Mouse (Mus musculus): ENCODE data around the gene Arhgef28. TPM values are rescaled to one million over a fixed set of nuclear protein-coding genes. Genes with fewer than 3 reads are reported as not detected.

The Arhgef28 gene
- polyA plus RNA-seq, 1 experiment from 2014 or later: 0.74 TPM

DNA sequence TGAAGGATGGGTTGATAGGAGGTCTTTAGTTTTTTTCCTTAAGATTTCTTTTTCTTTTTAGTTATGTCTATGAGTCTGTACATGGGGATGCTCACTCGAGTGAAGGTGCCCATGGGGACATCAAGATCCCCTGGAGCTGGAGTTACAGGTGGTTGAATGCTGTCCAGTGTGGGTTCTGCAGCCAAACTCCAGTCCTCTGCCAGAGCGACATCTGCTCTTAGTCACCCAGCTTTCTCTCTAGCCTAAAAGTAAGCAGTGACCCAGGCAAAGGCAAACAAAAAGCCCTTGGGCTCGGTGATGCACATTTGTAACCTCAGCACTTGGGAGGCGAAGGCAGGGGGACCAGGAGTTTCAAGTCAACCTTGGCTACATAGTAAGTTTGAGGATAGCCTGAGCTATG, 232.3 kb downstream of the Arhgef28 start:
- WGBS (ENCODE audit: insufficient replicate concordance): 59% methylated on average over 4 of the region's 4 CpGs
- H3K27ac ChIP-seq (ENCODE audit: low read depth): no peak overlapping the region
- H3K4me2 ChIP-seq (ENCODE audit: low read depth, low read length): no peak overlapping the region
- DNase-seq: no peak
- no peak for TF ChIP-seq CTCF (IDR thresholded peaks at IDR 0.05; ENCODE audit: low read depth)
- no peak for TF ChIP-seq EP300 (IDR thresholded peaks at IDR 0.05; ENCODE audit: low read depth)
- H3K27me3 ChIP-seq (ENCODE audit: insufficient read depth, low read length): no peaks in the 10 kb centered on the region
- no peak overlapping the region for H3K4me3 ChIP-seq (ENCODE audit: low read depth, low read length)
- ATAC-seq: no peak
- no peaks in the 10 kb centered on the region for H3K36me3 ChIP-seq (replicated peaks; ENCODE audit: insufficient read depth, low read length)
- no peak overlapping the region for H3K9ac ChIP-seq (replicated peaks)
- H3K4me1 ChIP-seq (ENCODE audit: insufficient read depth): no peaks in the 10 kb centered on the region
- H3K9me3 ChIP-seq (ENCODE audit: low read length): no peaks in the 10 kb centered on the region

DNA sequence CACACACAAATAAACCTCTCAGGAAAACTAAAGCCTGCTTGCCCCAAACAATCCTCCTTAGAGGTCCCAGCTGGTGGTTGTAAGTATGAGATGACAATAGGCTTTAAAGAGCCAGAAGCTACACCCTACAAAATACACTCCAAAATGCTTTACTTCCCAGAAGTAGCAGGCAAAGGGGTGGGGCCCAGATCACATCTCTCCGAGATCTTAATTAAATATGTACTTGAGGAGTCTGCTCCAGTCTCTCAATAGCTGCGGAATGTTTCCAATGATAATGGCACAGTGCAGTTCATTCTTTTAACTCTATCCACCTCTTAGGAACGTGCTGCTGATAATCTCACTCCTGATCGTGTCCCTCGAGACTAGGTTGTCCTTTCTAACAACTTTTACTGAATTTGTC, 240.2 kb downstream of the Arhgef28 start:
- no peak overlapping the region for H3K4me2 ChIP-seq (ENCODE audit: low read depth, low read length)
- no peaks in the 10 kb centered on the region for H3K4me1 ChIP-seq (ENCODE audit: insufficient read depth)
- ATAC-seq (no peak), DNase-seq (no peak)
- no peaks in the 10 kb centered on the region for H3K36me3 ChIP-seq (replicated peaks; ENCODE audit: insufficient read depth, low read length)
- H3K27me3 ChIP-seq (ENCODE audit: insufficient read depth, low read length): no peaks in the 10 kb centered on the region
- TF ChIP-seq EP300 (IDR thresholded peaks at IDR 0.05; ENCODE audit: low read depth) (no peak), CTCF (IDR thresholded peaks at IDR 0.05; ENCODE audit: low read depth) (no peak)
- H3K4me3 ChIP-seq (ENCODE audit: low read depth, low read length): no peak overlapping the region
- no peaks in the 10 kb centered on the region for H3K9me3 ChIP-seq (ENCODE audit: low read length)
- H3K9ac ChIP-seq (replicated peaks): no peak overlapping the region
- H3K27ac ChIP-seq (ENCODE audit: low read depth): no peak overlapping the region
- WGBS (ENCODE audit: insufficient replicate concordance): 58% methylated on average over 5 of the region's 5 CpGs

DNA sequence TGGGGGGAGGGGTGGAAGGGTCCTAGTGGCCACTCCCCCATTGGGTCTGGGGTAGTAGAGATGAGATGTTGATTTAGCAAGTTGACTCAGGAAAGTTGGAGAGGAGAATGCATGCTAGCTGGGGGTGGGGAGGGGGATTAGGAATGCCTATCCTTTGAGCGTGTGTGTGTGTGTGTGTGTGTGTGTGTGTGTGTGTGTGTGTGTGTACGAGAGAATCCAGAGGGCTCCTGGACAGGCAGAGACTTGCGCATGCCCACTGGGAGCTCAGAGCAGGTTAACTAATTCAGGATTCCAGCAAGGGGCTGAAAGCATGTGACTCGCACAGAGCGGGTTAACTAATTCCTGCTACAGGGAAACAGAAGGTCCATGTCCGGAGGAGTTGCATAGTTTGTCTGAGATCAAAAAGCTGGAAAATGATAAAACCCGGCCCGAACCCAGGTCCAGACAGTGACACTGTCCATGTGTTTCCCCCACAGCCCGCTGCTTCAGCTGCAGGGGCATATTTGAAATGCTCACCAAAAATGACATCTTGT, 241.3 kb downstream of the Arhgef28 start:
- Histone ChIP-seq H3K4me2 (ENCODE audit: low read depth, low read length) (no peak overlapping the region), H3K4me3 (ENCODE audit: low read depth, low read length) (no peak overlapping the region), H3K9me3 (ENCODE audit: low read length) (no peaks in the 10 kb centered on the region), H3K4me1 (ENCODE audit: insufficient read depth) (no peaks in the 10 kb centered on the region), H3K27ac (ENCODE audit: low read depth) (no peak overlapping the region), H3K27me3 (ENCODE audit: insufficient read depth, low read length) (no peaks in the 10 kb centered on the region), H3K36me3 (replicated peaks; ENCODE audit: insufficient read depth, low read length) (no peaks in the 10 kb centered on the region), H3K9ac (replicated peaks) (no peak overlapping the region)
- no peak for TF ChIP-seq CTCF (IDR thresholded peaks at IDR 0.05; ENCODE audit: low read depth)
- TF ChIP-seq EP300 (IDR thresholded peaks at IDR 0.05; ENCODE audit: low read depth): no peak
- WGBS (ENCODE audit: insufficient replicate concordance): 76% methylated on average over 9 of the region's 9 CpGs
- DNase-seq: no peak
- ATAC-seq: no peak

DNA sequence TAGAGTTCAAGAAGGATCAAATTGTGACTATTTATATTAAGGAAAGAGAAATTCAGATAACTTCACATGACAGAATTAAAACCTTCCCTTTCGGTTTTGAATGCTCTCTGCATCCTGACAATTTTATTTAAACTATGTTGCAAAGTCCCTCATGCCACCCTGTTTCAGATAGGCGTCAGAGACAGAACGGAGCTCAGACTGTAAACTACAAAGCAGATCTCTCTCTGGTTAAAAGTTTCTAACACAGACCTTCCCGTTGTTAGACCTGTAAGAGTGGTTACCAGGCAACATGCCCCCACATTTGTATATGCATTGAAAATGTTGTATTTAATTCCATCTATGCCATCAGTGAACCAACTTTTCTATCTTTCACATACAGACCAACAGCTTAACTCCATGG, 246.1 kb downstream of the Arhgef28 start:
- DNase-seq (no peak), ATAC-seq (no peak)
- Histone ChIP-seq H3K4me1 (ENCODE audit: insufficient read depth) (no peaks in the 10 kb centered on the region), H3K27ac (ENCODE audit: low read depth) (no peak overlapping the region), H3K36me3 (replicated peaks; ENCODE audit: insufficient read depth, low read length) (no peaks in the 10 kb centered on the region), H3K27me3 (ENCODE audit: insufficient read depth, low read length) (no peaks in the 10 kb centered on the region), H3K9me3 (ENCODE audit: low read length) (no peaks in the 10 kb centered on the region), H3K4me3 (ENCODE audit: low read depth, low read length) (no peak overlapping the region), H3K4me2 (ENCODE audit: low read depth, low read length) (no peak overlapping the region), H3K9ac (replicated peaks) (no peak overlapping the region)
- 68% methylated on average over 4 of the region's 4 CpGs for WGBS (ENCODE audit: insufficient replicate concordance)
- TF ChIP-seq CTCF (IDR thresholded peaks at IDR 0.05; ENCODE audit: low read depth): no peak
- TF ChIP-seq EP300 (IDR thresholded peaks at IDR 0.05; ENCODE audit: low read depth): no peak

DNA sequence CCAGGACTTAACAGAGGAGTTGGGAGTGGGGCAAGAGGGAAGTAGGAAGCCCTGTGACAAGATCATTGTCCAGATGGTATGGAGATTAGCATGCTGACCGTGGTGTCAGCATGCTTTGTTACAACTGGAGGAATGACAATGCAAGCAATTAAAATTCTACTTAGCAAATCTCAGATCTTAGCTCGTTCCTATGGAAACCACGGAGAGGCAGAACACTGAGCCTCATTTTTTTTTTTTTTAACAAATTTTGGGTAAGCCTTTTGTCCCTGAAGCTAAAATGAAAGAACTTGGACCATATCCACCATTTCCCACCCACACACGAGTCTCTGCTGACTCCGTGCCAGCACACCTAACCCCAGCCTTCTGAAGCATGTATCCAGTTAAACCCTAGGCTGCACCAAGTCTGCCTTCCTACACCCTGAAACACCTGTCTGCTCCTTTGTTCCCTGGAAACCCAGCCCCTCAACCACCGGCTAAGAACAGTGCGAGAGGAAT, 246.8 kb downstream of the Arhgef28 start:
- H3K36me3 ChIP-seq (replicated peaks; ENCODE audit: insufficient read depth, low read length): no peaks in the 10 kb centered on the region
- TF ChIP-seq EP300 (IDR thresholded peaks at IDR 0.05; ENCODE audit: low read depth) (no peak), CTCF (IDR thresholded peaks at IDR 0.05; ENCODE audit: low read depth) (no peak)
- H3K4me2 ChIP-seq (ENCODE audit: low read depth, low read length): no peak overlapping the region
- no peak for DNase-seq
- no peak overlapping the region for H3K27ac ChIP-seq (ENCODE audit: low read depth)
- H3K9me3 ChIP-seq (ENCODE audit: low read length): no peaks in the 10 kb centered on the region
- H3K27me3 ChIP-seq (ENCODE audit: insufficient read depth, low read length): no peaks in the 10 kb centered on the region
- H3K4me3 ChIP-seq (ENCODE audit: low read depth, low read length): no peak overlapping the region
- H3K9ac ChIP-seq (replicated peaks): no peak overlapping the region
- no peak for ATAC-seq
- 48% methylated on average over 7 of the region's 7 CpGs for WGBS (ENCODE audit: insufficient replicate concordance)
- H3K4me1 ChIP-seq (ENCODE audit: insufficient read depth): no peaks in the 10 kb centered on the region

DNA sequence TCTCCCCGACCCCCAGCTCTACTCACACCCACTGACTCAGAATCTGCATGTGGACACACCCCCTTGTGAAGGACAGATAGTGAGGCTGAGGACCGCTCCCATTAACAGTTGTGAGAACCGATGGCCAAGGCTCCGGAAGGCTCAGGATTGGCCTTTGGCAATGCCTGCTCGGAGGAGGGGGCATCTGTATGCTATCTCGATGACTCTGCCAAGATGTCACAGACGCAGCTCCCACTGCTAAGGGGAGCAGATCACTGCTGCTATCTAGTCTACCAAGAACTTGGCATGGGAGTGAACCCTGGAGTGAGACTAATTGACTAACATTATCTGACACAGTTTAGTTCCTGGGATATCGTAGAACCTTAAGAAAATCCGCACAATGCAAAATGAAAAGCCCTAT, 250.5 kb downstream of the Arhgef28 start:
- WGBS (ENCODE audit: insufficient replicate concordance): 58% methylated on average over 9 of the region's 9 CpGs
- H3K4me3 ChIP-seq (ENCODE audit: low read depth, low read length): no peak overlapping the region

More for the DNA sequence above, 250.5 kb downstream of the Arhgef28 start:
- no peak for TF ChIP-seq EP300 (IDR thresholded peaks at IDR 0.05; ENCODE audit: low read depth)
- no peak for TF ChIP-seq CTCF (IDR thresholded peaks at IDR 0.05; ENCODE audit: low read depth)
- no peak overlapping the region for H3K4me2 ChIP-seq (ENCODE audit: low read depth, low read length)
- H3K9ac ChIP-seq (replicated peaks): no peak overlapping the region
- H3K36me3 ChIP-seq (replicated peaks; ENCODE audit: insufficient read depth, low read length): no peaks in the 10 kb centered on the region
- H3K27ac ChIP-seq (ENCODE audit: low read depth): no peak overlapping the region
- DNase-seq (no peak), ATAC-seq (no peak)
- H3K4me1 ChIP-seq (ENCODE audit: insufficient read depth): no peaks in the 10 kb centered on the region
- H3K9me3 ChIP-seq (ENCODE audit: low read length): no peaks in the 10 kb centered on the region
- H3K27me3 ChIP-seq (ENCODE audit: insufficient read depth, low read length): no peaks in the 10 kb centered on the region
